Mouse (Mus musculus): ENCODE results near the gene Camk1d. TPM values are rescaled to one million over a fixed set of nuclear protein-coding genes. Genes with fewer than 3 reads are reported as not detected.

The Camk1d gene
- polyA plus RNA-seq, 1 experiment from 2014 or later = 1.0 TPM

GRCm38 (mm10) chr2:5435587-5436253 lies 278.6 kb downstream of the Camk1d start:
- H3K27ac ChIP-seq (ENCODE audit: low read depth, low read length) = no peak overlapping the region
- no peak for ATAC-seq (replicated peaks; ENCODE audit: low FRiP score)
- WGBS = 75% methylated on average over 16 of the region's 16 CpGs

GRCm38 (mm10) chr2:5431309-5431708 lies 283.0 kb downstream of the Camk1d start:
- no peak overlapping the region for H3K9ac ChIP-seq (ENCODE audit: low read depth, low read length)
- ATAC-seq (replicated peaks; ENCODE audit: low FRiP score) (no peak), DNase-seq (ENCODE audit: low spot score) (no peak)
- no peak overlapping the region for H3K4me3 ChIP-seq (ENCODE audit: low read depth, low read length)
- no peaks in the 10 kb centered on the region; the same call in 1 of the 2 replicates for H3K4me1 ChIP-seq (replicated peaks; ENCODE audit: control insufficient read depth, insufficient read depth, low read length)
- H3K27me3 ChIP-seq (replicated peaks; ENCODE audit: control insufficient read depth, insufficient read depth, low read length) = no peaks in the 10 kb centered on the region
- no peak overlapping the region for H3K4me2 ChIP-seq
- WGBS = 43% methylated on average over 2 of the region's 2 CpGs
- H3K36me3 ChIP-seq (ENCODE audit: control insufficient read depth, insufficient read depth, low read length) = no peaks in the 10 kb centered on the region
- no peaks in the 10 kb centered on the region for H3K9me3 ChIP-seq (ENCODE audit: control insufficient read depth, low read length)
- no peak overlapping the region for H3K27ac ChIP-seq (ENCODE audit: low read depth, low read length)

More at GRCm38 (mm10) chr2:5435587-5436253, 278.6 kb downstream of the Camk1d start:
- H3K4me1 ChIP-seq (replicated peaks; ENCODE audit: control insufficient read depth, insufficient read depth, low read length) = no peaks in the 10 kb centered on the region
- H3K36me3 ChIP-seq (ENCODE audit: control insufficient read depth, insufficient read depth, low read length) = no peaks in the 10 kb centered on the region
- no peak for DNase-seq (ENCODE audit: low spot score)
- no peak overlapping the region for H3K9ac ChIP-seq (ENCODE audit: low read depth, low read length)
- no peaks in the 10 kb centered on the region for H3K27me3 ChIP-seq (replicated peaks; ENCODE audit: control insufficient read depth, insufficient read depth, low read length)
- H3K4me2 ChIP-seq = no peak overlapping the region
- no peak overlapping the region for H3K4me3 ChIP-seq (ENCODE audit: low read depth, low read length)
- H3K9me3 ChIP-seq (ENCODE audit: control insufficient read depth, low read length) = no peaks in the 10 kb centered on the region

- WGBS = 58% methylated on average over 8 of the region's 8 CpGs
- H3K4me2 ChIP-seq = no peak overlapping the region
- H3K27ac ChIP-seq (ENCODE audit: low read depth, low read length) = no peak overlapping the region
- H3K27me3 ChIP-seq (replicated peaks; ENCODE audit: control insufficient read depth, insufficient read depth, low read length) = no peaks in the 10 kb centered on the region
- no peak overlapping the region for H3K4me3 ChIP-seq (ENCODE audit: low read depth, low read length)
- H3K9me3 ChIP-seq (ENCODE audit: control insufficient read depth, low read length) = no peaks in the 10 kb centered on the region
- H3K4me1 ChIP-seq (replicated peaks; ENCODE audit: control insufficient read depth, insufficient read depth, low read length) = no peaks in the 10 kb centered on the region; the same call in 1 of the 2 replicates
- DNase-seq (ENCODE audit: low spot score) = no peak
- no peak overlapping the region for H3K9ac ChIP-seq (ENCODE audit: low read depth, low read length)
- no peak for ATAC-seq (replicated peaks; ENCODE audit: low FRiP score)
- H3K36me3 ChIP-seq (ENCODE audit: control insufficient read depth, insufficient read depth, low read length) = no peaks in the 10 kb centered on the region
These were observed 284.4 kb downstream of the Camk1d start for GRCm38 (mm10) chr2:5429921-5430320.

DNA sequence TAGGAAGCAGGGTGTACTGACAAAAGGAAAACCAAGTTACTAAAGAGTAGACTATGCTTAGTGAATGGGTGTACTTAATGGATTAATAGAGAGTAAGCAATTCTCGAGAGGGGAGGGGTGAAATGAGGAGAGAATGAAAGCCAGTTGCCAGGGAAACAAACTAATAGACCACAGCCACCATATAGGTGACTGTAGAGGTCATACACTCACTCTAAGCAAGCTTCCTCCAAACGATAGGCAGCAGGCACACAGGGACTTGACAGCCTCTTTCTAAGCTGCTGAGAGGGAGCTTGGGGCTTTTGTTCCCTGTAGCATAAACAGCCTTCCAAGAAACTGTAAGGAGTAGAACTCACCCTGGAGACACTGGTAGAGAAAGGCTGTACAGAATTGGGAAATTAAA lies 288.2 kb downstream of the Camk1d start:
- DNase-seq (ENCODE audit: low spot score) (no peak), ATAC-seq (replicated peaks; ENCODE audit: low FRiP score) (no peak)
- Histone ChIP-seq H3K4me1 (replicated peaks; ENCODE audit: control insufficient read depth, insufficient read depth, low read length) (no peaks in the 10 kb centered on the region; the same call in 1 of the 2 replicates), H3K4me3 (ENCODE audit: low read depth, low read length) (no peak overlapping the region), H3K27ac (ENCODE audit: low read depth, low read length) (no peak overlapping the region), H3K9me3 (ENCODE audit: control insufficient read depth, low read length) (no peaks in the 10 kb centered on the region), H3K36me3 (ENCODE audit: control insufficient read depth, insufficient read depth, low read length) (no peaks in the 10 kb centered on the region), H3K4me2 (no peak overlapping the region), H3K9ac (ENCODE audit: low read depth, low read length) (no peak overlapping the region), H3K27me3 (replicated peaks; ENCODE audit: control insufficient read depth, insufficient read depth, low read length) (no peaks in the 10 kb centered on the region)
- whole genome bisulfite sequencing = 47% methylated on average over 2 of the region's 2 CpGs

DNA sequence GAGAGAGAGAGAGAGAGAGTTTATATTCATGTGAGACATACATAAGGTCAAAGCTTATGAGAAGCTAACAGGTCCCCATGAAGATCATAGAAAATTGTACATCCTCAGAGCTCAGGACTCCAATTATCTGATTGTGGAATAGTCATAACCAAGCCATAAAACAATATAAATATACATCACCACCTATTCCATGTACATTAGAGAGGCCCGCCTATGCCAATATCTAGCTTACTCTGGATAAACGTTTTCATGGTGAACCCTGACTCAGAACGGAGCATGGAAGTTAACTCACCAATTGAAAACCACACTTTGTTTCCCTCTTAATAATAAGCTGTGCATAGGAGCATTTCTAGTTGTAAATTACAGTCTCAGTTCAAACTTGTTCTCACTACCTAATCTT lies 288.7 kb downstream of the Camk1d start:
- H3K9ac ChIP-seq (ENCODE audit: low read depth, low read length) = no peak overlapping the region
- H3K4me2 ChIP-seq = no peak overlapping the region
- no peaks in the 10 kb centered on the region; the same call in 1 of the 2 replicates for H3K4me1 ChIP-seq (replicated peaks; ENCODE audit: control insufficient read depth, insufficient read depth, low read length)
- H3K27me3 ChIP-seq (replicated peaks; ENCODE audit: control insufficient read depth, insufficient read depth, low read length) = no peaks in the 10 kb centered on the region
- H3K4me3 ChIP-seq (ENCODE audit: low read depth, low read length) = no peak overlapping the region
- H3K9me3 ChIP-seq (ENCODE audit: control insufficient read depth, low read length) = no peaks in the 10 kb centered on the region
- no peak for DNase-seq (ENCODE audit: low spot score)
- H3K36me3 ChIP-seq (ENCODE audit: control insufficient read depth, insufficient read depth, low read length) = no peaks in the 10 kb centered on the region
- WGBS = 80% methylated on average over 3 of the region's 3 CpGs
- ATAC-seq (replicated peaks; ENCODE audit: low FRiP score) = no peak
- no peak overlapping the region for H3K27ac ChIP-seq (ENCODE audit: low read depth, low read length)

DNA sequence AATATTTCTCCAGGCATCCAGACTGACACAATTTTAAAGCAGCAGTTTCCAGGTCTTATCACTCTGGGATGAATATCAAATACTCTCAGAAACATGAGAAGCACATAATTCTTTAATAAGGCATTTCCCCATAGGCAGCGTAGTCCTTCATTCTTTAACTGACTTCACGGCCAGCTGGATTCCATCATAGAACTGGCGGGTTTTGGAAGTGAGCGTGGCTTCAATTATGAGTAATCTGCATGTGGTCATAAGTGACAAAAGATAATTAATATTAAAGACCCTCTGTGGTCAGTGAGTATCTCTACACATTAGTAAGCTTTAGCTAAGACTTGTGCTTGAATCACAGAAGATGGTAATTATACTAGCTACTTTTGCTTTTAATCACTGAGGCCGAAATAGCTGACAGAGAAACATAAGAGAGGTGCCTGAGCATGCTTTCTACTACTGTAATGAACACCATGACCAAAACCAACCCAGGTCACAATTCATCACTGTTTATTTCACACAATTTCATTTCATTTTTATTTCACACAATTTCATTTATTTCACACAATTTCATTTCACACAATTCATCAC lies 293.6 kb downstream of the Camk1d start:
- Histone ChIP-seq H3K4me1 (replicated peaks; ENCODE audit: control insufficient read depth, insufficient read depth, low read length) (no peaks in the 10 kb centered on the region), H3K4me3 (ENCODE audit: low read depth, low read length) (no peak overlapping the region), H3K27ac (ENCODE audit: low read depth, low read length) (no peak overlapping the region), H3K27me3 (replicated peaks; ENCODE audit: control insufficient read depth, insufficient read depth, low read length) (no peaks in the 10 kb centered on the region), H3K9me3 (ENCODE audit: control insufficient read depth, low read length) (no peaks in the 10 kb centered on the region), H3K9ac (ENCODE audit: low read depth, low read length) (no peak overlapping the region), H3K4me2 (no peak overlapping the region), H3K36me3 (ENCODE audit: control insufficient read depth, insufficient read depth, low read length) (no peaks in the 10 kb centered on the region)
- ATAC-seq (replicated peaks; ENCODE audit: low FRiP score) (no peak), DNase-seq (ENCODE audit: low spot score) (no peak)
- 56% methylated on average over 5 of the region's 5 CpGs for WGBS

DNA sequence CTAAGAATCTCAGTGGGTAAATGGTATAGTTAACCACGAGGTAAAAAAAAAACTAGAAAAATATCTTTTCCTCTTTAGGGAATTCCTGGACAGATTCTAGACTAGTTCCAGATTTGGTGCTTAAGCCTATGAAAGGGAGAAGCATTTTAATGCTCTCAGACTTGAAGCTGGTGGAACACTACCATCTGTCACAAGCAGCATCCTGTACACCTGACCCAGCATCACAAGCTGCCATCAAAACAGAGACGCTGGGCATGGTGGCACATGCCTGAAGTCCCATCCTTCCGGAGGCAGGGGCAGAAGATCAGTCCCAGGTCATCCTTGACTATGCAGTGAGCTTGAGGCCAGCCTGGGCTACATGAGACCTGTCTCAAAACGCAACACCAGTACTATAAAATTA lies 295.5 kb downstream of the Camk1d start:
- DNase-seq (ENCODE audit: low spot score) (no peak), ATAC-seq (replicated peaks; ENCODE audit: low FRiP score) (no peak)
- Histone ChIP-seq H3K9ac (ENCODE audit: low read depth, low read length) (no peak overlapping the region), H3K27me3 (replicated peaks; ENCODE audit: control insufficient read depth, insufficient read depth, low read length) (no peaks in the 10 kb centered on the region), H3K4me1 (replicated peaks; ENCODE audit: control insufficient read depth, insufficient read depth, low read length) (no peaks in the 10 kb centered on the region), H3K4me3 (ENCODE audit: low read depth, low read length) (no peak overlapping the region), H3K36me3 (ENCODE audit: control insufficient read depth, insufficient read depth, low read length) (no peaks in the 10 kb centered on the region), H3K4me2 (no peak overlapping the region), H3K27ac (ENCODE audit: low read depth, low read length) (no peak overlapping the region), H3K9me3 (ENCODE audit: control insufficient read depth, low read length) (no peaks in the 10 kb centered on the region)
- 84% methylated on average over 4 of the region's 4 CpGs for WGBS

GRCm38 (mm10) chr2:5417158-5418032 lies 296.9 kb downstream of the Camk1d start:
- H3K36me3 ChIP-seq (ENCODE audit: control insufficient read depth, insufficient read depth, low read length) = no peaks in the 10 kb centered on the region
- no peaks in the 10 kb centered on the region for H3K27me3 ChIP-seq (replicated peaks; ENCODE audit: control insufficient read depth, insufficient read depth, low read length)
- no peaks in the 10 kb centered on the region for H3K9me3 ChIP-seq (ENCODE audit: control insufficient read depth, low read length)
- WGBS = 58% methylated on average over 6 of the region's 6 CpGs
- no peaks in the 10 kb centered on the region for H3K4me1 ChIP-seq (replicated peaks; ENCODE audit: control insufficient read depth, insufficient read depth, low read length)
- H3K9ac ChIP-seq (ENCODE audit: low read depth, low read length) = no peak overlapping the region
- no peak overlapping the region for H3K4me3 ChIP-seq (ENCODE audit: low read depth, low read length)
- ATAC-seq (replicated peaks; ENCODE audit: low FRiP score) = no peak
- DNase-seq (ENCODE audit: low spot score) = no peak
- H3K4me2 ChIP-seq = no peak overlapping the region
- no peak overlapping the region for H3K27ac ChIP-seq (ENCODE audit: low read depth, low read length)

Data from liver, embryonic 11.5 days (tissue).